26 mouse cellular contexts compared by ENCODE assay signal in genomic region chr6:34355841-34356240, GRCm38 (mm10). TPM values are rescaled to one million over a fixed set of nuclear protein-coding genes. Genes with fewer than 3 reads are reported as not detected.
DNase-seq lines count a peak whose midpoint lies in the region; ATAC-seq and TF ChIP-seq lines count a peak whose summit lies in the region.
"Had no signal": no experiment of that assay in that cellular context is flagged by ENCODE, and none has a peak within 500 bp of the region (broad histone marks: within the 10 kb centered on the region; RNA-seq: fewer than 3 reads in every experiment).

No protein-coding gene starts in this region.

- H3K79me2 ChIP-seq in myocyte (ENCODE audit: control insufficient read depth, insufficient read depth) = no peaks in the 10 kb centered on the region

- no peaks in the 10 kb centered on the region for H3K27me3 ChIP-seq in heart, embryonic 12.5 days (replicated peaks)
- H3K27me3 ChIP-seq in hindbrain, embryonic 10.5 days (ENCODE audit: insufficient read depth, poor library complexity, severe bottlenecking) = no peaks in the 10 kb centered on the region
- no peaks in the 10 kb centered on the region for H3K27me3 ChIP-seq in hindbrain, embryonic 13.5 days
- H3K27me3 ChIP-seq in lung, postnatal 0 days (replicated peaks; ENCODE audit: insufficient read depth, low read length) = no peaks in the 10 kb centered on the region
- H3K27me3 ChIP-seq in myocyte (ENCODE audit: control insufficient read depth, insufficient read depth, insufficient read length) = no peaks in the 10 kb centered on the region
- H3K27me3 ChIP-seq in intestine, postnatal 0 days (replicated peaks; ENCODE audit: control insufficient read depth, insufficient read depth, low read length) = no peaks in the 10 kb centered on the region
- H3K27me3 ChIP-seq: CH12.LX; embryonic facial prominence, embryonic 12.5 days; forebrain, embryonic 13.5 days; Patski had no signal

- H3K4me1 ChIP-seq in heart, embryonic 12.5 days (replicated peaks) = peaks cover 28% of the 10 kb centered on the region
- peaks cover 27% of the 10 kb centered on the region for H3K4me1 ChIP-seq in hindbrain, embryonic 10.5 days (replicated peaks)
- 0 out of 2 replicates have a peak, but pooled peaks cover 4% of the 10 kb centered on the region for H3K4me1 ChIP-seq in hindbrain, embryonic 13.5 days (replicated peaks)
- H3K4me1 ChIP-seq in lung, postnatal 0 days (ENCODE audit: insufficient read depth, low read depth, low read length) = no peaks in the 10 kb centered on the region
- H3K4me1 ChIP-seq in intestine, postnatal 0 days (replicated peaks; ENCODE audit: control insufficient read depth, insufficient read depth, low read length) = no peaks in the 10 kb centered on the region

- DNase-seq in heart, adult 11 months = peak; percentile 72
- no peak for DNase-seq in hindbrain, embryonic 10.5 days (ENCODE audit: low spot score)
- no peak for DNase-seq in lung, postnatal 0 days (ENCODE audit: low spot score)
- no peak for DNase-seq in lung, postnatal 14 days
- DNase-seq: adrenal gland, adult 8-10 months; adrenal gland, postnatal 36 days; B cell, adult 2 months; cerebellum, adult 11-12 months; cerebellum, adult 2 months; cerebellum, adult 9-10 months; cerebellum, postnatal 10 days; cerebellum, postnatal 25 days had no signal

- TF ChIP-seq POLR2A in myocyte (IDR thresholded peaks at IDR 0.05; ENCODE audit: insufficient read length, low read depth) = no peak

- TF ChIP-seq CTCF in lung, postnatal 0 days (IDR thresholded peaks at IDR 0.05) = no peak
- TF ChIP-seq CTCF in intestine, postnatal 0 days (IDR thresholded peaks at IDR 0.05; ENCODE audit: low read depth) = no peak

- ATAC-seq in heart, embryonic 12.5 days (ENCODE audit: insufficient number of reproducible peaks, low FRiP score) = no peak
- no peak for ATAC-seq in hindbrain, embryonic 13.5 days (ENCODE audit: low FRiP score)
- peak; percentile 19; the same call in 1 of the 2 replicates for ATAC-seq in lung, postnatal 0 days
- no peak for ATAC-seq in intestine, postnatal 0 days
- ATAC-seq: activated CD4-positive, CD25-positive, alpha-beta regulatory T cell, adult 4 months; CD4-positive, CD25-positive, alpha-beta regulatory T cell, adult 4 months; forebrain, embryonic 13.5 days; Patski had no signal

- WGBS in heart, embryonic 12.5 days = 46% methylated on average over 9 of the region's 9 CpGs
- WGBS in hindbrain, embryonic 10.5 days = 84% methylated on average over 9 of the region's 9 CpGs
- WGBS in hindbrain, embryonic 13.5 days = 87% methylated on average over 9 of the region's 9 CpGs
- WGBS in lung, postnatal 0 days = 67% methylated on average over 9 of the region's 9 CpGs
- 77% methylated on average over 9 of the region's 9 CpGs for WGBS in intestine, postnatal 0 days

- H3K4me2 ChIP-seq in heart, embryonic 12.5 days = no peak overlapping the region
- no peak overlapping the region for H3K4me2 ChIP-seq in hindbrain, embryonic 13.5 days
- H3K4me2 ChIP-seq in lung, postnatal 0 days (replicated peaks; ENCODE audit: low read depth, low read length) = no peak overlapping the region
- peak overlapping the region; percentile 98 for H3K4me2 ChIP-seq in myocyte (ENCODE audit: low read depth)
- no peak overlapping the region for H3K4me2 ChIP-seq in intestine, postnatal 0 days (replicated peaks; ENCODE audit: low read depth)
- H3K4me2 ChIP-seq: embryonic facial prominence, embryonic 12.5 days; forebrain, embryonic 13.5 days had no signal

- TF ChIP-seq EP300 in lung, postnatal 0 days (IDR thresholded peaks at IDR 0.05) = no peak

- no peak overlapping the region for H3ac ChIP-seq in myocyte (ENCODE audit: control insufficient read depth, insufficient read length)

- H3K27ac ChIP-seq in heart, embryonic 12.5 days (ENCODE audit: poor library complexity, severe bottlenecking) = no peak overlapping the region
- H3K27ac ChIP-seq in hindbrain, embryonic 10.5 days = 0 out of 2 replicates have a peak overlapping the region, but pooled peaks have one; percentile 16
- H3K27ac ChIP-seq in hindbrain, embryonic 13.5 days = no peak overlapping the region
- H3K27ac ChIP-seq in lung, postnatal 0 days (ENCODE audit: low read length) = no peak overlapping the region
- H3K27ac ChIP-seq in intestine, postnatal 0 days (ENCODE audit: low read depth, low read length) = no peak overlapping the region
- H3K27ac ChIP-seq: embryonic facial prominence, embryonic 10.5 days; embryonic facial prominence, embryonic 12.5 days; forebrain, embryonic 13.5 days had no signal

- H3K9me3 ChIP-seq in heart, embryonic 12.5 days (replicated peaks) = no peaks in the 10 kb centered on the region
- no peaks in the 10 kb centered on the region for H3K9me3 ChIP-seq in hindbrain, embryonic 10.5 days
- no peaks in the 10 kb centered on the region for H3K9me3 ChIP-seq in hindbrain, embryonic 13.5 days
- H3K9me3 ChIP-seq in lung, postnatal 0 days (ENCODE audit: low read length) = no peaks in the 10 kb centered on the region
- H3K9me3 ChIP-seq in intestine, postnatal 0 days (ENCODE audit: control insufficient read depth) = no peaks in the 10 kb centered on the region
- H3K9me3 ChIP-seq: embryonic facial prominence, embryonic 10.5 days; embryonic facial prominence, embryonic 12.5 days; forebrain, embryonic 13.5 days; G1E had no signal

- no peaks in the 10 kb centered on the region for H3K36me3 ChIP-seq in heart, embryonic 12.5 days
- H3K36me3 ChIP-seq in hindbrain, embryonic 10.5 days = peaks cover 8% of the 10 kb centered on the region; the same call in 1 of the 2 replicates
- no peaks in the 10 kb centered on the region for H3K36me3 ChIP-seq in hindbrain, embryonic 13.5 days
- no peaks in the 10 kb centered on the region for H3K36me3 ChIP-seq in lung, postnatal 0 days (ENCODE audit: insufficient read depth, low read length)
- peaks cover 27% of the 10 kb centered on the region for H3K36me3 ChIP-seq in myocyte (ENCODE audit: control insufficient read depth, insufficient read depth)
- H3K36me3 ChIP-seq in intestine, postnatal 0 days (ENCODE audit: control insufficient read depth, insufficient read depth) = no peaks in the 10 kb centered on the region
- H3K36me3 ChIP-seq: embryonic facial prominence, embryonic 10.5 days; embryonic facial prominence, embryonic 12.5 days; G1E had no signal

- no peak overlapping the region for H3K9ac ChIP-seq in heart, embryonic 12.5 days
- no peak overlapping the region for H3K9ac ChIP-seq in hindbrain, embryonic 13.5 days
- H3K9ac ChIP-seq in lung, postnatal 0 days (replicated peaks; ENCODE audit: low read depth) = no peak overlapping the region
- no peak overlapping the region for H3K9ac ChIP-seq in intestine, postnatal 0 days (ENCODE audit: low read depth, low read length)
- H3K9ac ChIP-seq: embryonic facial prominence, embryonic 12.5 days; forebrain, embryonic 13.5 days had no signal

- H3K4me3 ChIP-seq in heart, embryonic 12.5 days = no peak overlapping the region
- H3K4me3 ChIP-seq in hindbrain, embryonic 10.5 days = no peak overlapping the region
- H3K4me3 ChIP-seq in hindbrain, embryonic 13.5 days = no peak overlapping the region
- no peak overlapping the region for H3K4me3 ChIP-seq in lung, postnatal 0 days (ENCODE audit: low read depth, low read length)
- peak overlapping the region; percentile 32 for H3K4me3 ChIP-seq in myocyte
- no peak overlapping the region for H3K4me3 ChIP-seq in intestine, postnatal 0 days (ENCODE audit: low read depth, low read length)
- H3K4me3 ChIP-seq: embryonic facial prominence, embryonic 10.5 days; embryonic facial prominence, embryonic 12.5 days; forebrain, embryonic 13.5 days had no signal

TF ChIP-seq in myocyte, 11 proteins besides CTCF, POLR2A, EP300 and RAD21 (continues in another document):
- TF ChIP-seq REST (IDR thresholded peaks at IDR 0.05; ENCODE audit: insufficient read depth, insufficient read length) = no peak
- peak in 1 of 3 experiments; percentile 16 for TF ChIP-seq MYOG (IDR thresholded peaks at IDR 0.05; ENCODE audit: control insufficient read depth in 1 of 3, insufficient read depth in 1 of 3, insufficient read length in 2 of 3, low read depth in 2 of 3)
- no peak for TF ChIP-seq E2F4 (IDR thresholded peaks at IDR 0.05; ENCODE audit: insufficient read depth)

RNA-seq across cellular contexts. Expression of gene Akr1b8, which starts 1.9 kb away (rescaled TPM):
- 15.3 and 16.0 TPM in 2 replicates for polyA plus RNA-seq in heart, embryonic 12.5 days (2016; fragmentation: Nextera tagmentation; extraction: Ambion mirVana)
- 27.2 and 29.1 TPM in 2 replicates for polyA plus RNA-seq in hindbrain, embryonic 10.5 days (2016; fragmentation: Nextera tagmentation; extraction: Ambion mirVana)
- 7.7 and 9.7 TPM in 2 replicates for polyA plus RNA-seq in hindbrain, embryonic 13.5 days (2015; fragmentation: Nextera tagmentation; extraction: Ambion mirVana)
- 13.7 and 15.7 TPM in 2 replicates for polyA plus RNA-seq in lung, postnatal 0 days (2015; fragmentation: Nextera tagmentation; extraction: Ambion mirVana)
- 167 TPM for polyA plus RNA-seq in myocyte (2012; fragmentation: generic; extraction: Trizol)
- polyA plus RNA-seq in intestine, postnatal 0 days (2015; fragmentation: Nextera tagmentation; extraction: Ambion mirVana) = 5.8 and 6.5 TPM in 2 replicates
- polyA plus RNA-seq: activated CD4-positive, CD25-positive, alpha-beta regulatory T cell, adult 4 months; CD4-positive, CD25-positive, alpha-beta regulatory T cell, adult 4 months had no signal

RNA-seq across cellular contexts. Expression of gene Akr1b10, which starts 28.2 kb away (rescaled TPM):
- 54.9 and 62.0 TPM in 2 replicates for polyA plus RNA-seq in heart, embryonic 12.5 days (2016; fragmentation: Nextera tagmentation; extraction: Ambion mirVana)
- 16.7 and 18.7 TPM in 2 replicates for polyA plus RNA-seq in hindbrain, embryonic 10.5 days (2016; fragmentation: Nextera tagmentation; extraction: Ambion mirVana)
- 10.4 and 12.1 TPM in 2 replicates for polyA plus RNA-seq in hindbrain, embryonic 13.5 days (2015; fragmentation: Nextera tagmentation; extraction: Ambion mirVana)
- polyA plus RNA-seq in lung, postnatal 0 days (2015; fragmentation: Nextera tagmentation; extraction: Ambion mirVana) = 15.5 and 16.9 TPM in 2 replicates
- 38.2 TPM for polyA plus RNA-seq in myocyte (2012; fragmentation: generic; extraction: Trizol)
- polyA plus RNA-seq in intestine, postnatal 0 days (2015; fragmentation: Nextera tagmentation; extraction: Ambion mirVana) = 9.9 and 10.5 TPM in 2 replicates

RNA-seq across cellular contexts. Expression of gene Akr1b3, which starts 38.6 kb away (rescaled TPM):
- 176 and 177 TPM in 2 replicates for polyA plus RNA-seq in heart, embryonic 12.5 days (2016; fragmentation: Nextera tagmentation; extraction: Ambion mirVana)
- 287 and 330 TPM in 2 replicates for polyA plus RNA-seq in hindbrain, embryonic 10.5 days (2016; fragmentation: Nextera tagmentation; extraction: Ambion mirVana)
- 106 and 108 TPM in 2 replicates for polyA plus RNA-seq in hindbrain, embryonic 13.5 days (2015; fragmentation: Nextera tagmentation; extraction: Ambion mirVana)
- 96.9 and 106 TPM in 2 replicates for polyA plus RNA-seq in lung, postnatal 0 days (2015; fragmentation: Nextera tagmentation; extraction: Ambion mirVana)
- 493 TPM for polyA plus RNA-seq in myocyte (2012; fragmentation: generic; extraction: Trizol)
- polyA plus RNA-seq in intestine, postnatal 0 days (2015; fragmentation: Nextera tagmentation; extraction: Ambion mirVana) = 69.4 and 72.9 TPM in 2 replicates

RNA-seq across cellular contexts. Expression of gene Akr1b7, which starts 56.3 kb away (rescaled TPM):
- 0.13 and 0.14 TPM in 2 replicates for polyA plus RNA-seq in heart, embryonic 12.5 days (2016; fragmentation: Nextera tagmentation; extraction: Ambion mirVana)
- polyA plus RNA-seq in hindbrain, embryonic 10.5 days (2016; fragmentation: Nextera tagmentation; extraction: Ambion mirVana) = not detected in 2 replicates
- polyA plus RNA-seq in hindbrain, embryonic 13.5 days (2015; fragmentation: Nextera tagmentation; extraction: Ambion mirVana) = not detected in 2 replicates
- 0.14 and 0.20 TPM in 2 replicates for polyA plus RNA-seq in lung, postnatal 0 days (2015; fragmentation: Nextera tagmentation; extraction: Ambion mirVana)
- 19.4 TPM for polyA plus RNA-seq in myocyte (2012; fragmentation: generic; extraction: Trizol)
- polyA plus RNA-seq in intestine, postnatal 0 days (2015; fragmentation: Nextera tagmentation; extraction: Ambion mirVana) = 5.3 and 6.5 TPM in 2 replicates
- polyA plus RNA-seq: activated CD4-positive, CD25-positive, alpha-beta regulatory T cell, adult 4 months; embryonic facial prominence, embryonic 10.5 days; embryonic facial prominence, embryonic 12.5 days; embryonic facial prominence, embryonic 14.5 days; forebrain, embryonic 11.5 days; forebrain, embryonic 13.5 days; G1E had no signal
